Mouse (Mus musculus): Measurements from ENCODE around the gene Sgf29.
A peak's percentile ranks its signal among the peaks of the same experiment; 100 is the strongest.

Sgf29 gene

DNA sequence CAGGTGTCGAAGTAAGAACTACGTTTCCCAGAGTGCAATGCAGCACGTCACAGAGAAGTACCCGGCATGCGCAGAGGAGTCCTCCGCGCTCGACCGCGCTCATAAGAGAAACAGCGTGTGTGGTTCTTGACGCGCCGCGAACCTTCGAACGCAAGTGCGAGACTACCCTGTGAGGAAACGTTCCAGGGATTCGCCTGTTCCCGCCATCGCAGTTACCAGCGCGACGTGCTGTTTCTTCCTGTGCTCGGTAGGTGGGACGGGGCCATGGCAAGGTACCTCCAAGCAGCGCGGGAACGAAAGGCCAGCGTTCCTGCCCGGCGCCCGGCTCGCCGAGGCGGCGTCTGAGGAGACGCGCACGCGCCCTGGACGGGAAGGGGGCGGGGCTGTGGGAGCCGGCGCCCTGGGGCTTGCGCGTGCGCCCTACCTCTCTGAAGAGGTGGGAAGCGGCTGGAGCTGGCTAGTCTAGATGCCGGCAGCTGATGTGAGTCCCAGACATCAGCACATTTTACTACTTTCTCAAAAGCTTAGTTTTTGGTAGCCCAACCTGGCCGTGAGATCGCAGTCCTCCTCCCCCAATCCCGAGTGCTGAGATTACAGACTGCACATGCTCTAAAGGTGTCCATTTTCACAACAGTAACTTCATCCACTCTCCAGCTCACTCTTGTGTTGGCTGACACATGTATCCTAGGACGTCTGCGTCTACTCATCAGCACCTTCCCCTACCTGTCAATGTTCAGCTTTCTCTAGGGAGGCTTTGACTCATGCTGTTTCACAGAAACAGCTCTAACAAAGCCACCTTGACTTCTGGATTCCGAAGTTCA, at the start of gene Sgf29:
Gene Sgf29 (plus strand): TSS at position 79 of the 821 bp plus-strand sequence.
- peak; percentile 96 for DNase-seq (ENCODE audit: low spot score)

GRCm38 (mm10) chr7:126601896-126602295, 47.2 kb upstream of the Sgf29 start:
- DNase-seq (ENCODE audit: low spot score) = no peak

DNA sequence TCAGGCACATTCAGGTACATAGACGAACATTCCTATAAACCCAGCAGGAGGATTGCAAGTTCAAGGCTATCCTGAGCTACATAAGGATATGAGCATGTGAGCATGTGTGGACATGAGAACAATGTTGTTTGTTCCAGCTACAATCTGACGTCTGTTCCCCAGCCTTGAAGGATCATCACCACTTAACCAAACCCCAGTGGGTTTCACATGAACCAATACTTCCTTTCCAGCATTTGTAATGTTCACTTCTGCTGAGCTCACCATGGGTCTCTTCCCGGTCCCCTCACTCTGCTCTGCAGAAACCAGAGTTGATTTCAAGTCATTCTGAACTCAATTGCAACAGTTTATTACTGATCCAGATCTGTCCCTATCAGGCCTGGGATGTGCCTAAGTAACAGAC, 46.5 kb upstream of the Sgf29 start:
- no peak for DNase-seq (ENCODE audit: low spot score)

GRCm38 (mm10) chr7:126606611-126607010, 42.5 kb upstream of the Sgf29 start:
- DNase-seq (ENCODE audit: low spot score) = no peak

- peak; percentile 50 for DNase-seq (ENCODE audit: low spot score)
Observed at GRCm38 (mm10) chr7:126607064-126607463, 42.0 kb upstream of the Sgf29 start.

- no peak for DNase-seq (ENCODE audit: low spot score)
Observed at GRCm38 (mm10) chr7:126607796-126608195, 41.3 kb upstream of the Sgf29 start.

DNA sequence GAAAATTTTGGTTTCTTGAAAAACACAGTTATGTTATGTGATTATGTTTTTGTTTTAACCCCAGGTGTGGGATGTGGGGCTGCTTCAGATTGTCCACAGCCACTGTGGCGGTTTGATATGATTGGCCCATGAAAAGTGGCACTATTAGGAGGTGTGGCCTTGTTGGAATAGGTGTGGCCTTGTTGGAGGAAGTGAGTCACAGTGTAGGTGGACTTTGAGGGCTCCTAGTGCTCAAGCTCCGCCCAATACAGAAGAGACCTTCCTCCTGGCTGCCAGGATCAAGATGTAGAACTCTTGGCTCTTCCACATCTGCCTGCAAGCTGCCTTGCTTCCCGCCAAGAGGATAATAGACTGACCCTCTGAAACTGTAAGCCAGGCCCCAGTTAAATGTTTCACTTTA, 36.4 kb upstream of the Sgf29 start:
- DNase-seq (ENCODE audit: low spot score) = no peak

- DNase-seq (ENCODE audit: low spot score) = no peak
Observed at GRCm38 (mm10) chr7:126616707-126617106, 32.4 kb upstream of the Sgf29 start.

GRCm38 (mm10) chr7:126619559-126620275, 29.4 kb upstream of the Sgf29 start:
- no peak for DNase-seq (ENCODE audit: low spot score)

GRCm38 (mm10) chr7:126621452-126622359, 27.4 kb upstream of the Sgf29 start:
- no peak for DNase-seq (ENCODE audit: low spot score)

GRCm38 (mm10) chr7:126623381-126623780, 25.7 kb upstream of the Sgf29 start:
- no peak for DNase-seq (ENCODE audit: low spot score)

DNA sequence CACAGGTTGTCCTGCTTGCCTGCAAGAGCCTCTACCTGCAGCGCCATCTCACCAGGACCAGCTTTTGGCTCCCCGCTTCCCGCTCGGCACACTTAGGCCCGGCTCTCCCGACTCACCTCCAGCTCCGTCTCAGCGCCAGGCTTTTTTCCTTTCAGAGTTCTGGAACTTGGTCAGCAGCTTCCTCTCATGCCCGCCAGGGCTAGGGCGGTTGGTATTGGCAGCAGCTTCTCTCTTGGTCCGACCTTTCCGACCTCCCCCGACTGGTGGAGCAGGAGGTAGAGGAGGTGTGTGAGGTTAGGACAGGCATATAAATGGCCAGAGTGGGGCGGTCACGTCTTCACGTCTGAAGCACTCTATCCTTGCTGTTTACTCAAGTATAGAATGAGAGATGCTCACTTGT, 24.3 kb upstream of the Sgf29 start:
- DNase-seq (ENCODE audit: low spot score) = no peak

DNA sequence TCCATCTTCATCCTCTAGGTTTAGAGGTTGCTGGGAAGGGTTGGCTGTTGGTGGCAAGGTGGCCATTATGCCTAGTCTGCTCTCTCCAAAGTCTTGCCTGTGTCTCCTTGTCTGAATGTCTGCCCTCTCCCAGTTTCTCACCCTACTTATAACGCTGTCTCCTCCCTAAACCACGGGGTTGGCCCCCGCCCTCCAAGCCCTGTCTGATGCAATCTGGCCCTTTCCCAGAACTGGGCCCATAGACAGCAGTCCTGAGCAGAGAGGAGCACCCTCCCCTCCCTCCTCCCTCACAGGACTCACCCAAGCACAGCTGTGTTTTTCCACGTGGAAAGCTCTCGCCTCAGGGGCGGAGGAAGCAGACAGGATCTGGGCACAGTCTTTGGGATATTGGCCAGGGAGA, 23.7 kb upstream of the Sgf29 start:
- DNase-seq (ENCODE audit: low spot score) = peak; percentile 68

DNA sequence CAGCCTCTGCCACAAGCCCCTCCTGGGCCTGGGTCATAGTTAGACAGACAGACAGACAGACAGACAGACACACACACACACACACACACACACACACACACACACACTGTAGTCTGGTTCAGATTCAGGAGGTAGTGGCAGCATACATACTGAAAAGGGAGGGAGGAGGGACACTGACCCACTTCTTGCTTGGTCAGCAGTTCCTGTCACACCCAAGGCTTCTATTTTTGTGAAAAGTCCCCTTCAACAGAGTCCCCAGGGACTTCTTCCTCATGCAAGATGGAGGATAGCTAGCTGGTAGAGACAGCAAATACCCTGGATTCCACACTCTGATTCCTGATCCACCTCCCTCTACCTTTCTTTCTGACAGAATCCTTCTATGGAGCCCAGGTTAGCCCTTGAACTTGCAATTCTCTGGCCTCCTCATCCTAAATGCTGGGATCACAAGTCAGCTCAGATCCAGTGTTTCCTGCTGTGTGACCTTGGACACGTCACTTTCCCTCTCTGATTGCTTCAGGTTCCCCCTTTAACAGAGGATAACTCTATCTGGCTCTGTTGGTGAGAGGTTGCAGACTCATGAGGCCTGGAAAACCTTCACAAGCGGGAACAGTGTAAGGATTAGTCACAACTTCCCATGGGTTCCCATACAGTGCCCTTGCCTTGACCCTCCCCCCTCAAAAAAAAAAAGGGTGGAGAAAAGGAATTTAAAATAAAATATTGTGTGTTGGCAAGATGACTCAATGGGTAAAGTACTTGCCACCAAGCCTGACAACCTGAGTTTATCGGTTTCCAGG, 23.1 kb upstream of the Sgf29 start:
- no peak for DNase-seq (ENCODE audit: low spot score)

- DNase-seq (ENCODE audit: low spot score) = no peak
Observed at GRCm38 (mm10) chr7:126628111-126628510, 21.0 kb upstream of the Sgf29 start.

DNA sequence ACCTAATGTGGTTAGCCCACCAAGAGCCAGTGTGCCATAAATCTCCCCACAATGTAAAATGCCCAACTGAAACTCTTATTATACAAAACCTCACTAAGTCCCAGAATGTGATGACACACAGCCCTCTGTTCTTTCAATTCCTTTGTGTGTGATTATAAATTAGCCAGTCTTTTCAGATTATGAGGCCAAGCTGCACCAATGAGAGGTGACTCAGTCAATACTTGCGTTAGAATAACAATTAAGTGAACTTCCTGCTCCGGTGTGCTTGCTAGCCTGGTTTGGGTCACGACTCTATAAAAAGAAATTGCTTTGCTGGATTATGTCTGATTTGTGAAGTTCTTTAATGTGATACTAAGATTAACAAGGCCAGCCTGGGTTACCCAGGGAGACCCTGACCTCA, 19.2 kb upstream of the Sgf29 start:
- DNase-seq (ENCODE audit: low spot score) = no peak

DNA sequence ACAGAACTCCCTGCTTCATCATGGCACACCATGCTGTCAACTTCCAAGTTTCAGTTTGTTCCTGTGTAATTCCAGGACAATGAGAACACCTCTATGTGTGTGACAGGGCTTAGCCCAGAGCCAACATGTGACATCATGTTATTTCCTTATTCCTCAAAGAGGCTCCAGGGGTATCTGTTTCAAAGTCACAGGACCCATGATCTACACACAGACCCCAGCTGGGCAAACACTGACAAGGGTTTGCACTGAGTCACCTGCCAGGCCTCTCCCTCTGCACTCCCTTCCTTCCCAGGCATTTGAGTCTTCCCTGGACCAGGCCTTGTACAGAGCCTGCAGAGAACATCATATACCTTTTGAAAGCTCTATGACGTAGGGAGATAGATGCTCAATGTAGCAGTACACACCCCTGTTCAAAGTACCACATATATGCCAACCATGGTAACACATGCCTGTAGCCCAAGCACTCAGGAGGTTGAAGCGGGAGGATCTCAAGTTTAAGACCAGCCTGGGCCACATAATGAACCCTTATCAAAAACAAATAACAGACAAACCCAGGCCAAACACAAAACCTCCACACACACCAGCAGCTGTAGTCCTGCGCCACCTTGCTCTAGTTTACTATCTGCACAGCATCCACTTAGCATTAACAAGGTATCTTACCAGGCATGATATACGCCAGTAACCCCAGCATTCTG, 18.1 kb upstream of the Sgf29 start, which contains the start of gene Nupr1:
Gene Nupr1 (minus strand): TSS at position 38 of the 695 bp plus-strand sequence.
- no peak for DNase-seq (ENCODE audit: low spot score)

DNA sequence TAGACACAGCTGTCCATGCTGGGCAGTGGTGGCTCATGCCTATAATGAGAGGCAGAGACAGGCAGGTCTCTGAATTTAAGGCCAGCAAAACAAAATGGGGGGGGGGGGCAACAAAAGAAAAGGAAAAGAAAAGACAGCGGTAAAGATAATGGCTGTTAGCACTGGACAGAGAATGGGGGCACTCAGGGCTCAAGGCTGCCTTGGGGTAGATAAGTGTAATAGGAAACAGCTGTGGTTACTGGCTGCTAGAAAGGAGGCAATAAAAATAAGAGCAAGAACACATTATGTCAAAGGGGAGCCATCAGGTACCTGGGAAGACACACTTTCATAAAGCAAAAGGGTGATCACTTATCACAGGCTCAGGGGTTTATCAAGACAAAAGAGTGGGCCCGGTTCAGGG, 16.6 kb upstream of the Sgf29 start:
- no peak for DNase-seq (ENCODE audit: low spot score)

DNA sequence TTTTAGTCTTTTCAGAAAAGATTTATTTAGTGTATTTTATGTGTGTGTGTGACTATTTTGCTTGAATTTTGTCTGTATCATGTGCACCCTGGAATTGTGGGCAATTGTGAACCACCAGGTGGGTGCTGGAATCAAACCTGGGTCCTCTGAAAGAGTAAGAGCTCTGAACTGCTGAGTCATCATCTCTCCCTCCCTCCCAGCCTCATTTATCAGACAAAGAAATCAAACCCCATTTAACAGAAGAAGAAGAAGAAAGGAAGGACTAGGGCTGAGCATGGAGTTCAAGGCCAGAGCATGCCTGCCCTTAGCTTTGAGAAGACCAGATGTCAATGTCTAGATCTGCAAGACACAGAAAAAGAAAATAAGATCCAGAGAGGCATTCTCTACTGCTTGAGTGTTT, 13.7 kb upstream of the Sgf29 start:
- no peak for DNase-seq (ENCODE audit: low spot score)

DNA sequence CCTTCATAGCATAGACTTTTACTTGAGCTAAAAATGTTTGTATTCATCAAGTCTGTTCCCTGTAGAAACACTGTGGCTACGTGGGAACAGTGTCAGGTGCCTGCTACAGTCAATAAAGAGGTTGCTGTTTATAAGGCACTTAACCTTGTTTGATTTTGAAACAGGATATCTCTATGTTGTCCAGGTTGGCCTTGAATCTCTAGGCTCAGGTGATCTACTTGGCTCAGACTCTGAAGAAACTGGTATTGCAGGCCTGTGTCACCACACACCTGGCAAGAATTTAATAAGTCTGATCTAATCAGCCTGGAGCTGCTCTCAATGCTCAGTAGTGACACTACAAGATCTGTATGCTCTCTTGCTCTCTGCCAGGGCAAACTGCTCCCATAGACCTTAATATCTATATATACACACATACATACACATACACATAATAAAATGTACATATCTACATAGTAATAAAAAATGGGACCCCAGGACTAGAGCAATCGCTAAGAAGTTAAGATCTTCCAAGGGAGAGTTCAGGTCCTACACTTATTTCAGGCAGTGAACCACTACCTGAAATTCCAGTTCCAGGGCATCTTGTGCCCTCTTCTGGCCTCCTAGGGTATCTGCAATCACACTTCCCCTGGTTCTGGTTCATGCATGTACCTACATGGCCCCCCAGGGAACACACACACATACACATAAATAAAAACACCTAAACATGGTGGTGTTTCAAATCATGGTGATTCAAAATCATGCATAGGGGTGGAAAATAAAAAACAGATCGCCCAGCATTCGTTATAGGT, 12.2 kb upstream of the Sgf29 start:
- DNase-seq (ENCODE audit: low spot score) = peak; percentile 33
